ENCODE assay signal across 7 mouse cellular contexts in genomic region chr17:52559961-52560720, GRCm38 (mm10). TPM values are rescaled to one million over a fixed set of nuclear protein-coding genes. Genes with fewer than 3 reads are reported as not detected.
DNase-seq lines count a peak whose midpoint lies in the region; ATAC-seq and TF ChIP-seq lines count a peak whose summit lies in the region.

No protein-coding gene starts in this region.

- no peak overlapping the region for H3K4me2 ChIP-seq in embryonic facial prominence, embryonic 14.5 days (ENCODE audit: low read depth, low read length)

- H3K4me1 ChIP-seq in MEL (ENCODE audit: control insufficient read depth in 1 of 2, insufficient read depth in 2 of 2, low read length in 2 of 2), result no peaks in the 10 kb centered on the region
- H3K4me1 ChIP-seq in bone marrow, adult 2 months (ENCODE audit: control insufficient read depth, insufficient read depth, low read length), result no peaks in the 10 kb centered on the region
- H3K4me1 ChIP-seq in embryonic facial prominence, embryonic 14.5 days (ENCODE audit: control insufficient read depth, insufficient read depth, low read length), result no peaks in the 10 kb centered on the region

- H3K79me2 ChIP-seq in MEL (ENCODE audit: control insufficient read depth, insufficient read depth, low read length, poor library complexity), result no peaks in the 10 kb centered on the region

- H3K36me3 ChIP-seq in MEL (ENCODE audit: control insufficient read depth in 1 of 2, insufficient read depth in 2 of 2, low read length in 2 of 2), result no peaks in the 10 kb centered on the region
- no peaks in the 10 kb centered on the region for H3K36me3 ChIP-seq in embryonic facial prominence, embryonic 14.5 days (ENCODE audit: control insufficient read depth, insufficient read depth, low read length)

- H3K27ac ChIP-seq in MEL (ENCODE audit: control insufficient read depth, low read depth, low read length), result no peak overlapping the region
- no peak overlapping the region for H3K27ac ChIP-seq in bone marrow, adult 2 months (ENCODE audit: control insufficient read depth, insufficient read depth, low read depth, low read length, poor library complexity)
- no peak overlapping the region for H3K27ac ChIP-seq in embryonic facial prominence, embryonic 14.5 days (replicated peaks; ENCODE audit: low read depth, low read length)

- no peaks in the 10 kb centered on the region for H3K9me3 ChIP-seq in MEL (replicated peaks; ENCODE audit: insufficient read depth, low read length)
- H3K9me3 ChIP-seq in embryonic facial prominence, embryonic 14.5 days (ENCODE audit: control insufficient read depth, low read length), result no peaks in the 10 kb centered on the region

- ATAC-seq in embryonic facial prominence, embryonic 14.5 days (ENCODE audit: low read depth), result peak; percentile 70
- peak; percentile 87 to 91 for ATAC-seq in hematopoietic stem cell, adult 5-6 weeks (replicated peaks in 1 of 2; ENCODE audit: insufficient read depth in 1 of 2, low FRiP score in 2 of 2, low TSS enrichment in 1 of 2, low read depth in 1 of 2, poor library complexity in 2 of 2, severe bottlenecking in 2 of 2)

- WGBS in bone marrow, adult 2 months, result 29% methylated on average over 13 of the region's 13 CpGs
- 28% methylated on average over 13 of the region's 13 CpGs for WGBS in embryonic facial prominence, embryonic 14.5 days

- TF ChIP-seq CTCF in MEL (IDR thresholded peaks at IDR 0.05 in 2 of 3, conservative IDR thresholded peaks at IDR 0.05 in 1 of 3; ENCODE audit: control insufficient read depth in 1 of 3, insufficient read depth in 1 of 3, low read depth in 2 of 3, low read length in 3 of 3, poor library complexity in 1 of 3, severe bottlenecking in 1 of 3), result peak; percentile 50 to 75 (median 56)
- TF ChIP-seq CTCF in bone marrow, adult 2 months (IDR thresholded peaks at IDR 0.05; ENCODE audit: control insufficient read depth, insufficient read depth, low read length), result peak; percentile 62

- peak; percentile 71 for DNase-seq in MEL (ENCODE audit: low read depth, low spot score)
- peak; percentile 60 for DNase-seq in embryonic facial prominence, embryonic 14.5 days (ENCODE audit: low spot score)
- DNase-seq in layer of hippocampus, adult 9-10 months (ENCODE audit: low spot score), result peak; percentile 59
- DNase-seq in lung, postnatal 10 days, result peak; percentile 54
- peak; percentile 49 for DNase-seq in right cerebral cortex, adult 18-20 months

- TF ChIP-seq RAD21 in MEL (IDR thresholded peaks at IDR 0.05; ENCODE audit: low read depth, low read length), result peak; percentile 80

- TF ChIP-seq EP300 in MEL (IDR thresholded peaks at IDR 0.05; ENCODE audit: low read depth in 1 of 2, low read length in 2 of 2), result no peak

- no peak for TF ChIP-seq POLR2A in MEL (IDR thresholded peaks at IDR 0.05; ENCODE audit: control insufficient read depth in 1 of 2, insufficient read depth in 1 of 2, low read depth in 1 of 2, low read length in 2 of 2, poor library complexity in 1 of 2)
- no peak for TF ChIP-seq POLR2A in bone marrow, adult 2 months (IDR thresholded peaks at IDR 0.05; ENCODE audit: borderline replicate concordance, control insufficient read depth, low read depth, low read length)

- H3K27me3 ChIP-seq in MEL (ENCODE audit: control insufficient read depth in 1 of 2, insufficient read depth in 2 of 2, low read length in 2 of 2), result no peaks in the 10 kb centered on the region
- no peaks in the 10 kb centered on the region for H3K27me3 ChIP-seq in embryonic facial prominence, embryonic 14.5 days (replicated peaks; ENCODE audit: control insufficient read depth, insufficient read depth, low read length)

- no peak overlapping the region for H3K4me3 ChIP-seq in MEL (ENCODE audit: control insufficient read depth in 1 of 2, insufficient read depth in 1 of 2, low read depth in 2 of 2, low read length in 2 of 2)
- no peak overlapping the region for H3K4me3 ChIP-seq in bone marrow, adult 2 months (replicated peaks; ENCODE audit: control insufficient read depth, low read depth, low read length)
- no peak overlapping the region for H3K4me3 ChIP-seq in embryonic facial prominence, embryonic 14.5 days (ENCODE audit: low read depth, low read length)

- no peak overlapping the region for H3K9ac ChIP-seq in MEL (ENCODE audit: control insufficient read depth, low read depth, low read length, poor library complexity, severe bottlenecking)
- H3K9ac ChIP-seq in embryonic facial prominence, embryonic 14.5 days (ENCODE audit: low read depth, low read length), result no peak overlapping the region

TF ChIP-seq in MEL, 35 proteins besides CTCF, POLR2A, EP300 and RAD21:
- TF ChIP-seq ETS1 (IDR thresholded peaks at IDR 0.05; ENCODE audit: low read depth, low read length) (no peak), SMC3 (IDR thresholded peaks at IDR 0.05; ENCODE audit: low read depth, low read length) (peak; percentile 76), ELF1 (IDR thresholded peaks at IDR 0.05; ENCODE audit: low read depth, low read length) (no peak), SIN3A (IDR thresholded peaks at IDR 0.05; ENCODE audit: low read length) (no peak), ZC3H11A (IDR thresholded peaks at IDR 0.05; ENCODE audit: low read depth, low read length) (peak; percentile 66), MYB (IDR thresholded peaks at IDR 0.05; ENCODE audit: low read depth, low read length) (no peak), POLR2AphosphoS5 (IDR thresholded peaks at IDR 0.05; ENCODE audit: borderline replicate concordance, low read depth, low read length) (no peak), USF1 (IDR thresholded peaks at IDR 0.05; ENCODE audit: low read depth, low read length) (no peak)

RNA-seq across cellular contexts. Expression of gene Kcnh8, which starts 42.4 kb away (rescaled TPM):
- not detected in 2 replicates for total RNA-seq in MEL (2012; rRNA removed)
- polyA plus RNA-seq in MEL (2012; ENCODE audit: insufficient read depth in 1 of 2, insufficient read length in 2 of 2, low read depth in 1 of 2, low replicate concordance in 2 of 2, missing spikeins in 1 of 2), result not detected
- polyA plus RNA-seq in bone marrow, adult 2 months (2011; ENCODE audit: insufficient read depth, insufficient read length, low replicate concordance, missing spikeins), result not detected in 2 replicates
- 0.75 and 0.83 TPM in 2 replicates for polyA plus RNA-seq in embryonic facial prominence, embryonic 14.5 days (2014; fragmentation: Nextera tagmentation; extraction: Ambion mirVana)
- not detected in 2 replicates for total RNA-seq in hematopoietic stem cell, adult 5-6 weeks (2017)
